Mouse (Mus musculus): ENCODE results near the gene Fgf8. TPM values are rescaled to one million over a fixed set of nuclear protein-coding genes. Genes with fewer than 3 reads are reported as not detected.

Fgf8 gene
- 30.6 and 35.3 TPM in 2 replicates for polyA plus RNA-seq (2016; fragmentation: Nextera tagmentation; extraction: Ambion mirVana)

DNA sequence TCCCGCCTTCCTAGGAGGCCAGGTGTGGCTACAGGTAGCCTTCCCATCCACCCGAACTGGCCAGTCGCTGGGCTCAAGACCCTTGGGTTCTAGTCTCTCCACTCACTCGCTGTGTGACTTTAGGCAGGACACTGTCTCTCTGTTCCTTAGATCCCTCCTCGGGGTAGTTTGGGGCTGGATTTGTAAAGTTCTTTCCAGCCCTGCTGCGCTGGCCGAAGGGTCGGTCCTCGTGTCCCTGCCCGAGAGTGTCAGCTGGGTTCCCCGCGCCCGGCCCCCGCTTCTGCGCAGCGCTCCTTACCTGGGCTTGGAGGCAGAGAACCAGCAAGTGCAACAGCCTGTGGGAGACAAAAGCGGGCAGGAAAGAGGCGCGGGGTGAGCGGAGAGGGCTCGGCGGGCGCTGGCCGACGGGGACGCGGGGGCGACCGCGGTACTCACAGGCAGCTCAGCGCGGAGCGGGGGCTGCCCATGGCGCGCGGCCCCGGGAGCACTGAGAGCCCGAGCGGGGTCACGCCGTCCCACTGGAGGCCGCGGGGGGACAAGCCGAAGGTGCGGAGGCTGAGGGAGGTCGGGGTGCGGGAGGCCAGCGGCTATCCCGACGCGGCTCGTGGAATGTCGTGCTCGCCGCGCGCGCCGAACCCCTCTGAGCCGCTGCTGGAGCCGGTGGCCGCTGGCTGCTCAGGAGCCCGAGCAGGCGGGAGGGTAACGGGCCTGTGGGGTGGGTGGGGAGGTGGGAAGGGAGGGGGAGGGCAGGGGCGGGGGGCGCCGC is at the start of gene Fgf8:
Fgf8 (minus strand) TSS at position 698 of the 766 bp plus-strand sequence.
- Histone ChIP-seq H3K4me1 (peaks cover 74% of the 10 kb centered on the region), H3K27me3 (ENCODE audit: poor library complexity, severe bottlenecking) (peaks cover 100% of the 10 kb centered on the region), H3K27ac (peak within 1 kb of the TSS; percentile 80), H3K4me3 (peak within 1 kb of the TSS; percentile 54), H3K36me3 (replicated peaks) (peaks cover 5% of the 10 kb centered on the region; the same call in 1 of the 2 replicates), H3K9me3 (no peaks in the 10 kb centered on the region)
- DNase-seq (ENCODE audit: extremely low spot score, low spot score) = peak; percentile 48
- under 1% methylated on average over 61 of the region's 68 CpGs for WGBS

DNA sequence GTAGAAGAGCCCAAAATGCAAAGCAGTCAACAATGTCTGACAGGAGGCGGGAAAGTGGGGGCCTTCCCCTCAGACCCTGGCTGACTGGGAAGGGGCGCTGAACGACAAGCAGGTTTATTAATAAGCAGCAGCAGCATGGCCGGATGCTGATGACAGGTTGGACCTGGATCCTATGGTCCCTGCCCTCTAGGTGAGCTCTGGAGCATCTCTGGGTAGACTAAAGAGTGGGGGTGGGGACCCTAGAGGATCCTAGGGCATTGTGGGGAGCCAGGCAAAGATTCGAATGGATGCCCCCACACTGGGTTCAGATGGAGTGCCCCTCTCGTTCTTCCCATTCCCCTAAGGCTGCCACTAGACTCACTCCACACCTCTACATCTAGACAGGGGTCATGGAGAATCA is 49.7 kb upstream of the Fgf8 start:
- Histone ChIP-seq H3K27ac (no peak overlapping the region), H3K4me3 (no peak overlapping the region), H3K27me3 (ENCODE audit: poor library complexity, severe bottlenecking) (peaks cover 12% of the 10 kb centered on the region), H3K36me3 (replicated peaks) (no peaks in the 10 kb centered on the region), H3K4me1 (peaks cover 17% of the 10 kb centered on the region), H3K9me3 (no peaks in the 10 kb centered on the region)
- DNase-seq (ENCODE audit: extremely low spot score, low spot score) = no peak
- WGBS = 90% methylated on average over 6 of the region's 6 CpGs

DNA sequence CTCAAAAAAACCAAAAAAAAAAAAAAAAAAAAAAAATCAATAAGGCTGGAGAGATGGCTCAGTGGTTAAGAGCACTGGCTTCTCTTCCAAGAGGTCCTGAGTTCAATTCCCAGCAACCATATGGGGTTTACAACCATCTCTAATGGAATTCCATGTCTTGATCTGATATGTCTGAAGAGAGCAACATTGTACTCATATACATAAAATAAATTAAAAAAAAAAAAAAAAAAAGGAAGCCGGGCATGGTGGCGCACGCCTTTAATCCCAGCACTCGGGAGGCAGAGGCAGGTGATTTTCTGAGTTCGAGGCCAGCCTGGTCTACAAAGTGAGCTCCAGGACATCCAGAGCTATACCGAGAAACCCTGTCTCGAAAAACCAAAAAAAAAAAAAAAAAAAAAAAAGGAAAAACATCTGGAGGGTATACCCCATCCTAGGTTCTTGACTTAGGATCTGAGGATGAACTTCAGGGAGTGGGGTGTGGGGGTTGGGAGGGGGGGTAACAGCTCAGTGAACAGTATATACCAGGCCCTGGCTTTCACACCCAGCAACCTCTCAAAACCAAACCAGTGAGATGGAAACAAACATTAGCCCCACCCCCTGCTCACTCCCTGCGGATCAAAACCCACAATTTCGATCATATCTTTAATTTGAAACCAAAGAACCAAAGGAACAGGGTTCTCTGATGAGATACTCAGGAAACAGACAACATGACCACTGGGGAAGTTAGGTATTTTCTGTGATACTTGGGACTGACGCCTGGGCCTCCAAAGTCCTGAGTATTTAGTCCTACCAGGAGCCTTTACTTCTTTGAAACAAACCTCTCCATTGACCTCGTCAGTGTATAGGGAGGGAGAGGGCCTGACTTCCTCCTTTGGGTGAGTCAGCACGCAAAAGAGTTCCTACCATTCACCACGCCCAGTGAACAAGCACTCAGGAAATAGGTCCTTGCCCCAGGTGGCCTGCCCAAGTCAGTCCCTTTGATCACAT is 47.5 kb upstream of the Fgf8 start:
- Histone ChIP-seq H3K4me3 (no peak overlapping the region), H3K27me3 (ENCODE audit: poor library complexity, severe bottlenecking) (no peaks in the 10 kb centered on the region; the same call in 1 of the 2 replicates), H3K36me3 (replicated peaks) (no peaks in the 10 kb centered on the region), H3K9me3 (no peaks in the 10 kb centered on the region), H3K4me1 (no peaks in the 10 kb centered on the region), H3K27ac (no peak overlapping the region)
- 82% methylated on average over 13 of the region's 13 CpGs for WGBS
- no peak for DNase-seq (ENCODE audit: extremely low spot score, low spot score)

DNA sequence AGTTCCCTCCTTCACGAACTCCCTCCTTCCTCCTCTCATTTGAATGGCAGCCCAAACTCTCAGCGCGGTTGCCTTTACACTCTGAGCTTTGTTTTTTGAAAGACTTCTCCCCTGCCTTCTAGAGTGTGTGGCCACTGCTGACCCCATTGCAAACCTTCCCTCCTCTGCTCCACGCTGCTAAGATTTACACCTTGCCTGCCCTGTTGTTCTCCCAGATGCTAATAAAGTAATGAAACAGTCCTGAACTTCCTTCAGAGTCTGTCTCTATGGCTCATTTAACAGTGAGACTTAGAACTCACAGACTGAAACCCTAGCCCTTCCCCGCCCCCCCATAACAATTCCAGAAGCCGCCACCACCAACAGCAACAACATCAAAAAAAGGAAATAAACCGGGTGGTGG is 46.6 kb upstream of the Fgf8 start:
- no peak overlapping the region for H3K27ac ChIP-seq
- DNase-seq (ENCODE audit: extremely low spot score, low spot score) = no peak
- peaks cover under 1% of the 10 kb centered on the region; the same call in 1 of the 2 replicates for H3K4me1 ChIP-seq
- no peak overlapping the region for H3K4me3 ChIP-seq
- H3K36me3 ChIP-seq (replicated peaks) = no peaks in the 10 kb centered on the region
- no peaks in the 10 kb centered on the region for H3K9me3 ChIP-seq
- 81% methylated on average over 7 of the region's 7 CpGs for WGBS
- no peaks in the 10 kb centered on the region; the same call in 1 of the 2 replicates for H3K27me3 ChIP-seq (ENCODE audit: poor library complexity, severe bottlenecking)

DNA sequence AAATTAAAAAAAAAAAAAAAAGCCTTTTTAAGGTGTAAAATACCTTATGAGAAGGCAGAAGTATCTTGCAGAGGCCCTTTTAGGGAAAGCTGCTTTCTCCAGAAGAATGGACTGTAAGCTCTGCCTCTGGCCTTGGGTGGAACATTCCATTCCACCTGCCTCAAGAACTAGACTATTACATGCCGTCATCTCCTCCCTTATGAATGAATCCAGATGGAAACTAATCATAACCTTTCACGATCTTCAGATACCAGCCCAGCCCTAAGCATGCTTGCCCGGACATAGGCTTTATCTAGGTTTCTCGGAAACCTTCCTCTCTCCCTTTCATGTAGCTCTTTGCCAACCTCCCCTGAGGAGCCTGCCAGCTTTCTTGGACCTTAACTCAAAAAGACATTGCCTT is 45.6 kb upstream of the Fgf8 start:
- Histone ChIP-seq H3K4me3 (no peak overlapping the region), H3K36me3 (replicated peaks) (no peaks in the 10 kb centered on the region), H3K27me3 (ENCODE audit: poor library complexity, severe bottlenecking) (no peaks in the 10 kb centered on the region), H3K9me3 (no peaks in the 10 kb centered on the region), H3K4me1 (peaks cover 6% of the 10 kb centered on the region), H3K27ac (no peak overlapping the region)
- 97% methylated on average over 4 of the region's 4 CpGs for WGBS
- no peak for DNase-seq (ENCODE audit: extremely low spot score, low spot score)

DNA sequence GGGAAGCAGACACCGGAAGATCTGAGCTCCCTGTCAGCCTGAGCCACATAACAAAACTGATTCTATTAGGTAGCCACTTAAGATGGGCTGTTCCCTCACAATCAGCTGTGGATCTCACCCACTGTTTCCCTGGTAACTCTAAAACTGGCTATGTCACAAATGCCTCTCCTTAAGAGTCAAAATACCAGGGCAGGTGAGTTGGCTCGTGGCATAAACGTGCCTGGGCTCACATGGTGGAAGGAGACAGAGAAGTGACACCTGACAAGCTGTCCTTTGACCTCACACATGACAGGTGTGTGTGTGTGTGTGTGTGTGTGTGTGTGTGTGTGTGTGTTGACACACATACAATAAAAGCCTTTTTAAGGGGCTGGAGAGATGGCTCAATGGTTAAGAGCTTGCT is 44.7 kb upstream of the Fgf8 start:
- Histone ChIP-seq H3K27me3 (ENCODE audit: poor library complexity, severe bottlenecking) (no peaks in the 10 kb centered on the region), H3K36me3 (replicated peaks) (no peaks in the 10 kb centered on the region), H3K4me3 (no peak overlapping the region), H3K27ac (no peak overlapping the region), H3K4me1 (peaks cover 8% of the 10 kb centered on the region), H3K9me3 (no peaks in the 10 kb centered on the region)
- WGBS = 87% methylated on average over 3 of the region's 3 CpGs
- no peak for DNase-seq (ENCODE audit: extremely low spot score, low spot score)

DNA sequence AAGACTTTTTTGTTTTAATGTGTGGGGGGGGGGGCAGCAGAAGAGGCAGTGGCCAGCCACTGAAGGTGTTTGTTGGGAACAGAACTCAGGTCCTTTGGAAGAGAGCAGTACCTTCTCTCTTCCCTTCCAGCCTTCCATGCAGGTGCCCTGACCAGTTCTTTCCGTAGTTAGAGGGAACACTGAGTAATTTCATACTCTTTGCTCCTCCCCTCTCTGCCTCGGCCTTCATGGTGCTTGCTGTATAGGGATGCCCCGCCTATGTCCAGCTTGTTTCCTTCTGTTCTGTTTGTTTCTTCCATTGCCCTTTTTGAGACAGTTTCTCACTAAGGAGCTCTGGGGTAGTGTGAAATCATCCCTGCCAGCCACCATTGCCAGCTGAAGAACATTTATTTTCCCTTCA is 42.8 kb upstream of the Fgf8 start:
- 58% methylated on average over 3 of the region's 3 CpGs for WGBS

DNA sequence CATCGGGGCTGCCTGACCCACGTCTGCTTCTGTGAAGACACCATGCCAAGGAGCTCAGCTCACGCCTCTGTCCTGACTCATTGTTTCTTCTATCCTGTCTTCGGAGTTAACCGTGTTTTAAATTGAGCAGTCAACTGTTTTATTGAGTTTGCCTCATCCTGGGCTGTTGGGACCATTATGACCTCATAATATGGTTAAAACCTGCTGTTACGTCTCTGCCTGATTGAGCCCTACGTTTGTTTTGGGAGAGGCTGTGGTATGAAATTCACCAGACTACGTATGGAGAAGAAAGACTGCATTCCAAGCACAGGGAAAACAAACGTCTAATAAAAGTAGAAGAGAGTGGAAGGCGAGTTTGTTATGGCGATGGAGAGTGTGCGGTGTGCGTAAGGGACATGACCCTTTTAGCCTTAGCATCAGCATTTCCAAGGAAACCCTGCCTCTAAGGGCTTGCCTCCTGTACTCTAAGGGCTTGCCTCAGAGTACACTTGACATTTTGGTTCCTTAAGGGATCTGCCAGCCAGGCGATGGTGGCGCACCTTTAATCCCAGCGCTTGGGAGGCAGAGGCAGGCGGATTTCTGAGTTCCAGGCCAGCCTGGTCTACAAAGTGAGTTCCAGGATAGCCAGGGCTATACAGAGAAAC is 41.3 kb upstream of the Fgf8 start:
- WGBS = 38% methylated on average over 17 of the region's 17 CpGs
- DNase-seq (ENCODE audit: extremely low spot score, low spot score) = no peak
- Histone ChIP-seq H3K27me3 (ENCODE audit: poor library complexity, severe bottlenecking) (no peaks in the 10 kb centered on the region), H3K4me1 (peaks cover 34% of the 10 kb centered on the region), H3K27ac (peak overlapping the region; percentile 98), H3K4me3 (peak overlapping the region; percentile 99), H3K9me3 (no peaks in the 10 kb centered on the region), H3K36me3 (replicated peaks) (peaks cover 25% of the 10 kb centered on the region)

More for the DNA sequence above, 42.8 kb upstream of the Fgf8 start:
- Histone ChIP-seq H3K4me1 (peaks cover 28% of the 10 kb centered on the region), H3K27me3 (ENCODE audit: poor library complexity, severe bottlenecking) (no peaks in the 10 kb centered on the region), H3K36me3 (replicated peaks) (peaks cover 11% of the 10 kb centered on the region), H3K4me3 (no peak overlapping the region), H3K9me3 (no peaks in the 10 kb centered on the region), H3K27ac (no peak overlapping the region)
- no peak for DNase-seq (ENCODE audit: extremely low spot score, low spot score)

DNA sequence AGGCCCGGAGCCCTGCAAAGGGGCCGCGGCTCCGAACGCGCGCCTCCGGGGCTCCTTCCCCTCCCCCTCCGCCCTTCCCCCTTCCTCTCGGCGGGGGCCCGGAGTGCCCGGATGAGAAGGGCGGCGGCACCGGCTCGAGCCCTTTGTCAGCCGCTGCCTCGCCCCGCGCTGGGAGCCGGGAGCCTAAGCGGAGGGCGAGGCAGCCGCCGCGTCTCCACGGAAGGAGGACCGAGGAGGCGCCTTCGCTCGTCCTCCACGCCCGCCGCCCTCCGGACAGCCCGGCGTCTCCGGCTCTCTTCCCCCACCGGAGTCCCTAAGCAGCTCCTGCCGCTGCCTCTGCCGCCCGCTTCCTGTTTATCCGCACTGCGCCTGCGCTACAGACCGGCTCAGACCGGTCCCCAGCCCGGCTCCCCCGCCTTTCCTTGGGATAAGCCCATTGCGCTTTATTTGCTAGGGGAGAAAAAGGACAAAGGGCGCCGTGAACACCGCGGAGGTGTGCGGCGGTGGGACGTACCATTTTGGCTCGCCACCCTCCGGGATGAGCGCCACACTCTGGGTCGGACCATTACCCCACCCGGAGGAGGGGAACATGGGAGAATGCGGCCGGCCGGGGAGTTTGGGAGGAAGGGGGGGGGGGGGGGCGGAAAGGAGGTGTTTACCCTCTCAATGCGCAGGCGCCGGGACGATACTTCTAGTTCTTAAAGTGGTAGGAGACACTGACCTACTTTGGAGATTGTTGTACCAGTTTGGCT is 40.6 kb upstream of the Fgf8 start, which contains the start of gene Mgea5:
Mgea5 (minus strand) TSS at position 657 of the 752 bp plus-strand sequence.
- Histone ChIP-seq H3K4me3 (peak within 1 kb of the TSS; percentile 99), H3K36me3 (replicated peaks) (peaks cover 32% of the 10 kb centered on the region), H3K9me3 (no peaks in the 10 kb centered on the region), H3K27ac (peak within 1 kb of the TSS; percentile 98), H3K27me3 (ENCODE audit: poor library complexity, severe bottlenecking) (no peaks in the 10 kb centered on the region), H3K4me1 (peaks cover 34% of the 10 kb centered on the region)
- WGBS = under 1% methylated on average over 69 of the region's 71 CpGs
- DNase-seq (ENCODE audit: extremely low spot score, low spot score) = peak; percentile 99

DNA sequence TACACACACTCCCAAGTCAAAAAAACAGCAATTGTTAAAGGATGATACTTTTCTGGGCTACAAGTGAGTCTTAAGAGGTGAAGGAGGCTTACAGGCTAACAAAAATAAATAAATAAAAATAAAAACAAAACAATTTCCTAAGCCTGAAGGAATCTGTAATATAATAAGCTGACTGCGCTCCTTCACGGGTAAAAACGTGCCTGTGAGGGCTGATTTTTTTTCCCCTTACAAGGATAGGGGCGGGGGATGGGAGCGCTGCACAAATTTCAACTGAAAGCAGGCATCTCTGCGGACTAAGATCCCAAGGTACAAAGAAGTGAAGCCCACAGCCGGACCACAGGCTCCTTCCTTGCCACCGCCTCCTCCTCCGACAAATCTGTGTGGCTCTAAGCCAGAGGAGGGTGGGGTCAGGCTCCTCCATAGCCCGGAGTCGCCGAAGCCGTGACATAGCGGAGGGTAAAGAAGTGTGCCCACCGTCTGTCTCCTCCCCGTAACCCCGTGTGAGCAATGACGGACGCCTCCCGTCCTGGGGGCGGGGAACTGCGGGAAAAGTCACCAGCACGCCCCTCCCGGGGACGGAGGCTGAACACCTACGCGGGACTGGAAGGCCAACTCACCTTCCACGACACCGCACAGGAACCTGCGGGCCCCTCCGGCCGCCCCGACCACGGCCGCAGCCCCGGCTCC is 39.7 kb upstream of the Fgf8 start:
- Histone ChIP-seq H3K4me3 (peak overlapping the region; percentile 99), H3K36me3 (replicated peaks) (peaks cover 41% of the 10 kb centered on the region), H3K27ac (peak overlapping the region; percentile 98), H3K27me3 (ENCODE audit: poor library complexity, severe bottlenecking) (no peaks in the 10 kb centered on the region), H3K4me1 (peaks cover 34% of the 10 kb centered on the region), H3K9me3 (no peaks in the 10 kb centered on the region)
- peak; percentile 75 for DNase-seq (ENCODE audit: extremely low spot score, low spot score)
- WGBS = 1% methylated on average over 36 of the region's 36 CpGs

DNA sequence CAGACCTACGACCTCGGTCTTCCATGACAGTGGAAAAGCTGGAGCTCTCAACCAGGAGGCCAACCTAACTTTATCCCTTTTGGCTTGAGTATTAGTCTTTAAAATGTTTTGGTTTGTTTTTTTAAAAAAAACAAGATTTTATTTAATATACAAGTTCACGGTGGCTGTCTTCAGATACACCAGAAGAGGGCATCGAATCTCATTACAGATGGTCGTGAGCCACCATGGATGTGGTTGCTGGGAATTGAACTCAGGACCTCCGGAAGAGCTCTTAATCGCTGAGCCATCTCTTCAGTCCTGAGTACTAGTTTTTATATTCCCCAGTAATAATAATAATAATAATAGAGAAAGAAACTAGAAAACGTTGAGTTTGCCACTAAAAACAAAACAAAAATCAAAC is 39.0 kb upstream of the Fgf8 start:
- DNase-seq (ENCODE audit: extremely low spot score, low spot score) = no peak
- 74% methylated on average over 8 of the region's 8 CpGs for WGBS

More for the DNA sequence above, 39.0 kb upstream of the Fgf8 start:
- no peak overlapping the region for H3K27ac ChIP-seq
- H3K4me1 ChIP-seq = peaks cover 34% of the 10 kb centered on the region
- no peaks in the 10 kb centered on the region for H3K9me3 ChIP-seq
- peaks cover 49% of the 10 kb centered on the region for H3K36me3 ChIP-seq (replicated peaks)
- no peaks in the 10 kb centered on the region for H3K27me3 ChIP-seq (ENCODE audit: poor library complexity, severe bottlenecking)
- H3K4me3 ChIP-seq = peak overlapping the region; percentile 99
